Mouse (Mus musculus) neural tube, embryonic 14.5 days (tissue): ENCODE measurements around the gene Gm13271. TPM values are rescaled to one million over a fixed set of nuclear protein-coding genes. Genes with fewer than 3 reads are reported as not detected.
"Not testable (repeated sequence)": the region's sequence is repeated elsewhere in the genome, so short reads cannot be mapped to it uniquely, and the experiment has no call there.

Experiments used
- ATAC-seq: fragments of 200-750 bp; cut with Nextera tagmentation; 2 replicates; pipeline ENCODE4 v1.8.0; 2017; ENCODE audit warnings: low read depth, mild to moderate bottlenecking, moderate TSS enrichment, moderate library complexity
- H3K27ac ChIP-seq: fragments of 300-500 bp; sonication (generic); 2 replicates; pipeline ENCODE4 v1.5.1; 2014; ENCODE audit warnings: low read depth, mild to moderate bottlenecking, control low read depth, low read length, moderate library complexity, mixed read lengths
- H3K27me3 ChIP-seq: fragments of 300-500 bp; sonication (generic); 2 replicates; pipeline ENCODE4 v1.6.1; 2014; ENCODE audit warnings: low read length; ENCODE audit not compliant: control insufficient read depth, insufficient read depth
- H3K36me3 ChIP-seq: fragments of 300-500 bp; sonication (generic); 2 replicates; pipeline ENCODE4 v1.6.1; 2014; ENCODE audit warnings: low read length, mixed read lengths; ENCODE audit not compliant: control insufficient read depth, insufficient read depth
- H3K4me1 ChIP-seq: fragments of 300-500 bp; sonication (generic); 2 replicates; pipeline ENCODE4 v1.6.1; 2014; ENCODE audit warnings: low read length; ENCODE audit not compliant: control insufficient read depth, insufficient read depth
- H3K4me2 ChIP-seq: fragments of 300-500 bp; sonication (generic); 2 replicates; pipeline ENCODE4 v1.6.1; 2014; ENCODE audit warnings: mild to moderate bottlenecking, low read depth, low read length, control low read depth
- H3K4me3 ChIP-seq: fragments of 300-500 bp; sonication (generic); 2 replicates; pipeline ENCODE4 v1.5.1; 2014; ENCODE audit warnings: low read depth, low read length, control low read depth, mixed read lengths
- H3K9ac ChIP-seq: fragments of 300-500 bp; sonication (generic); replicated peaks from 2 replicates; pipeline ENCODE4 v1.6.1; 2014; ENCODE audit warnings: low read depth, mild to moderate bottlenecking, control low read depth, low read length, mixed read lengths
- H3K9me3 ChIP-seq: fragments of 300-500 bp; sonication (generic); 2 replicates; pipeline ENCODE4 v1.6.1; 2016; ENCODE audit warnings: low read length; ENCODE audit not compliant: control insufficient read depth
- WGBS: fragments of 180-500 bp; shearing (Covaris S2); extraction: QIAGEN DNeasy Blood & Tissue Kit; methylation state at CpG from one replicate; pipeline ENCODE4 v1.1.7; 2014; 5-methylcytosine and 5-hydroxymethylcytosine counted together
- polyA plus RNA-seq: library from polyadenylated mRNA; unstranded; fragments of >200 nt; fragmentation: Nextera tagmentation; extraction: Ambion mirVana; gene quantifications from 2 replicates; pipeline ENCODE4 v1.2.1, GENCODE M21; 2014

Gene Gm13271
- not detected in 2 replicates for polyA plus RNA-seq

DNA sequence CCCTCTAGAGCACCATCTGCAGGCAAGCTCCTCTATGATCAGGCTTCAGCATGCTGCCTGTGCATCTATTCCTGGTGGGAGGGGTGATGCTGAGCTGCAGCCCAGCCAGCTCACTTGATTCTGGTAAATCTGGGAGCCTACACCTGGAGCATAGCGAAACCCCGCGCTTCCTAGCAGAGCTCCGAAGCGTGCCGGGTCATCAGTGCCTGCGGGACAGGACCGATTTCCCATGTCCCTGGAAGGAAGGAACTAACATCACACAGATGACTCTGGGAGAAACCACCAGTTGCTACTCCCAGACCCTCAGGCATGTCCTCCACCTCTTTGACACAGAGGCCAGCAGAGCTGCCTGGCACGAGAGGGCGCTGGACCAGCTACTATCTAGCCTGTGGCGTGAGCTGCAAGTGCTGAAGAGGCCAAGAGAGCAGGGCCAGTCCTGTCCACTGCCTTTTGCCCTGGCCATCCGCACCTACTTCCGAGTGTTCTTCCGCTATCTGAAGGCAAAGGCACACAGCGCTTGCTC lies at the start of gene Gm13271:
Gene Gm13271 (plus strand): TSS at position 51 of the 523 bp plus-strand sequence.
- 82% methylated on average over 14 of the region's 15 CpGs for WGBS

DNA sequence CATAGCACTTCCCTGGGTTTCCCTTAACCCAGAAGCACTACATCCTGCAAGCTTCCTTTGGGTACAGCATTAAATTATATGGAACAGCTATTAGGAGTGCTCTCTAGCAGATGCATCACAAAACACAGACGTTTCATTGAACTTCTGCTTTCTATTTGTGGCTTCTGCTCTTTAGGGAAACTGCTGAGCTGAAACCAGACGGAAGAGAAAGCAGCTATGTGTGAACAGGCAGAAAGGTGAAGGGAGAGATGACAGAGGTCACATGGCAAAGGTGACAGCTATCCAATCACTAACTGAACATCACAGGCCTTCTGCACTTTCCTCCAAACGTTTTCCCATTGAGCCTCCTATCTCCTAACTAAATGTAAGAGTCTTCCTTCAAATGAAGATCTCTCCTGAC lies 48.7 kb upstream of the Gm13271 start:
- no peak overlapping the region for H3K27ac ChIP-seq
- no peak overlapping the region for H3K4me3 ChIP-seq
- no peaks in the 10 kb centered on the region for H3K9me3 ChIP-seq
- H3K36me3 ChIP-seq: no peaks in the 10 kb centered on the region
- no peaks in the 10 kb centered on the region for H3K27me3 ChIP-seq
- WGBS: 47% methylated on average over 3 of the region's 3 CpGs
- H3K4me1 ChIP-seq: no peaks in the 10 kb centered on the region
- ATAC-seq: no peak
- no peak overlapping the region for H3K9ac ChIP-seq
- no peak overlapping the region for H3K4me2 ChIP-seq

More for the DNA sequence above, at the start of gene Gm13271:
- H3K9me3 ChIP-seq, ATAC-seq, H3K27me3 ChIP-seq, H3K4me2 ChIP-seq, H3K27ac ChIP-seq, H3K4me3 ChIP-seq, H3K9ac ChIP-seq, H3K36me3 ChIP-seq, H3K4me1 ChIP-seq: not testable (repeated sequence)

DNA sequence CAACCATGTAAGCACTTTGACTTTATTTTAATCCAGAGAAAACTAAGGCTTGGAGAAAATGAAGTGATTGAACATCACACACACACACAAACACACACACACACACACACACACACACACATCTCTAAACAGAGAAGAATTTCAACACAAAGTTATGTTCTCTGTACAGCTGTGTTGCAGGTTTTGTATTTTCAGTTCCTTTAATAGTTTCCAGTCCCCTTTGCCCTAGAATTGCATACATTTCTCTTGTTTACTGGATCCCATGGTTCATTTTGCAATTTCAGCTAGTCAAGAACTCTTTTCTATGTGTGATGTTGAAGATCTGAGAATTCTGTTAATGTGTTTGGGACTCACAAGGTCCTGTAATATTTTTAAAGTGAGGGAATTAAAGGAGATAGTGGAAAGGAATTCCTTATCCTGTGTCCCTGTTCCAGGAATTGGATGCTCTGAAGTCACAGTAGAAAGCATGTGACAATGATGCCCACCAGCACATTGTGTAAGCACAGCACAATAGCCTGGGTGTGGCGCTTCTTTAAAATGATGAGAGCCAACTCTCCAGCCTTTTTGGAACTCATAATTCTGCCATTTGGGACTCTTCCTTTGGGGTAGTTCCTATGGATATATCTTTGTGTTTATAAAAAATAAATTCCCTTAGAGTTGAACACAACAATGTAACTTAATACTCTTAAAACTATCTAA lies 47.4 kb upstream of the Gm13271 start:
- no peak overlapping the region for H3K4me2 ChIP-seq
- H3K9ac ChIP-seq: no peak overlapping the region
- 92% methylated on average over 1 of the region's 1 CpGs for WGBS
- H3K9me3 ChIP-seq: no peaks in the 10 kb centered on the region
- H3K4me3 ChIP-seq: no peak overlapping the region
- ATAC-seq: no peak
- no peaks in the 10 kb centered on the region for H3K36me3 ChIP-seq
- no peaks in the 10 kb centered on the region for H3K4me1 ChIP-seq
- H3K27me3 ChIP-seq: no peaks in the 10 kb centered on the region
- H3K27ac ChIP-seq: no peak overlapping the region

DNA sequence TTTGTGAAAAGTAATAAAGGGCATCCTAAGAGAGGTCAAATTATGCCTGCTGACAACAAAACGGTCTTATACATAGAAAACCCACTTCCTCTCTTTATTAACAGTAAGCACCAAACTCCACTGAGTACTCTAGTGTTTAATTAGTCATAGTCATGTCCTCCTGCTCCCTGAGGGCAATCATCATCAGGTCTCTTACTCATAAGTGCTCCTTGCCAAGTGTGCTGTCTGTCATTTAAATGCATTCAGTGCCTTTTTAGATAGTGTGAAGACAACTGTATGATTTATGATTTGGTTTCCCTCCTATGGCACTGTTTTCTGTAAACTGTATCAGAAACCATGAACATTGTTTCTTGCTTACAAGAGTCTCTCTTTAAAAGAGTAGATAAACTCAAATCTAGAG lies 40.4 kb upstream of the Gm13271 start:
- ATAC-seq: no peak
- no peak overlapping the region for H3K9ac ChIP-seq

DNA sequence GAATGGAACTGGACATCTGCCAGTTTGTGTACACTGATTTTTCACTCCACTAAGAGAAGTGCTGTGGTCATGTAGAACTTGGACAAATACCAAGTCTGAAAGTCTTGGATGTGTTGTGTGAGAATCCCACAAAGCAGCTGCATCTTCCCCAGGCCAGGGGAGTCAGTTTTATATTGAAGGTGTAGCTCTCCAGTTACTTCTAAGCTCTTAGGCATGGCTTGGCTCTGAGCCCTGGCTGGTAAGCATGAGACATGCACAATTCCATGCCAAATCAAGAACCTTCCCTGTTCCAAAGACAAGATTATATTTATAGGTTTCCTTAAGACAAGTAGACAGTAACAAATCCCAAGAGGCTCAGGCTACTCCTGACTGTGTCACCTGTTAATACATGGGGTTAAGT lies 39.6 kb upstream of the Gm13271 start:
- Histone ChIP-seq H3K4me1 (peaks cover 13% of the 10 kb centered on the region), H3K36me3 (peaks cover 8% of the 10 kb centered on the region; the same call in 1 of the 2 replicates), H3K27me3 (no peaks in the 10 kb centered on the region), H3K4me3 (no peak overlapping the region), H3K27ac (no peak overlapping the region), H3K9me3 (no peaks in the 10 kb centered on the region), H3K9ac (no peak overlapping the region), H3K4me2 (no peak overlapping the region)
- no peak for ATAC-seq

More for the DNA sequence above, 40.4 kb upstream of the Gm13271 start:
- H3K4me2 ChIP-seq: no peak overlapping the region
- WGBS: 82% methylated on average over 1 of the region's 1 CpGs
- peaks cover 10% of the 10 kb centered on the region for H3K4me1 ChIP-seq
- H3K9me3 ChIP-seq: no peaks in the 10 kb centered on the region
- H3K27me3 ChIP-seq: no peaks in the 10 kb centered on the region
- 0 out of 2 replicates have a peak, but pooled peaks cover 7% of the 10 kb centered on the region for H3K36me3 ChIP-seq
- no peak overlapping the region for H3K4me3 ChIP-seq
- no peak overlapping the region for H3K27ac ChIP-seq

DNA sequence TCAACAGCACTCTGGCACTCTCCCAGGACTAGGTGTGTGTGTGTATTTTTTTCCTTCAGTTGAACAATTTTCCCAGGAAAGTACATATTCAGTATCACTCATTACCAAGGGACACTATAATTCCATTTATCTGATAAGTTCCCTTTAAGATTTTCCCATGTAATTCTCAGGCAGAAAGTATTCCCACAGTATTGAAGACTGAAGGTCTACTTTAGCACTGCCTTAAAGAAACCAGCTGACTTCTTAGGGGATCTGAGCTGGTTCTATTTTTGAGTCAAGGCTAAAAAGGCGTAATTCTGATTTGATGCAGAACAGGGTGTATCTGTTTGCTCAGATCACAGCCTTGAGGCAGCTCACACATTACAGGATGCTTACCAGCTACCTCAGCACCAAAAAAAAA lies 36.0 kb upstream of the Gm13271 start:
- Histone ChIP-seq H3K4me3 (peak overlapping the region; percentile 17), H3K27me3 (no peaks in the 10 kb centered on the region), H3K4me2 (peak overlapping the region; percentile 86), H3K27ac (no peak overlapping the region), H3K36me3 (peaks cover 11% of the 10 kb centered on the region; the same call in 1 of the 2 replicates), H3K9ac (0 out of 2 replicates have a peak overlapping the region, but pooled peaks have one; percentile 18), H3K4me1 (peaks cover 25% of the 10 kb centered on the region), H3K9me3 (no peaks in the 10 kb centered on the region)
- WGBS: 56% methylated on average over 1 of the region's 1 CpGs
- no peak for ATAC-seq

DNA sequence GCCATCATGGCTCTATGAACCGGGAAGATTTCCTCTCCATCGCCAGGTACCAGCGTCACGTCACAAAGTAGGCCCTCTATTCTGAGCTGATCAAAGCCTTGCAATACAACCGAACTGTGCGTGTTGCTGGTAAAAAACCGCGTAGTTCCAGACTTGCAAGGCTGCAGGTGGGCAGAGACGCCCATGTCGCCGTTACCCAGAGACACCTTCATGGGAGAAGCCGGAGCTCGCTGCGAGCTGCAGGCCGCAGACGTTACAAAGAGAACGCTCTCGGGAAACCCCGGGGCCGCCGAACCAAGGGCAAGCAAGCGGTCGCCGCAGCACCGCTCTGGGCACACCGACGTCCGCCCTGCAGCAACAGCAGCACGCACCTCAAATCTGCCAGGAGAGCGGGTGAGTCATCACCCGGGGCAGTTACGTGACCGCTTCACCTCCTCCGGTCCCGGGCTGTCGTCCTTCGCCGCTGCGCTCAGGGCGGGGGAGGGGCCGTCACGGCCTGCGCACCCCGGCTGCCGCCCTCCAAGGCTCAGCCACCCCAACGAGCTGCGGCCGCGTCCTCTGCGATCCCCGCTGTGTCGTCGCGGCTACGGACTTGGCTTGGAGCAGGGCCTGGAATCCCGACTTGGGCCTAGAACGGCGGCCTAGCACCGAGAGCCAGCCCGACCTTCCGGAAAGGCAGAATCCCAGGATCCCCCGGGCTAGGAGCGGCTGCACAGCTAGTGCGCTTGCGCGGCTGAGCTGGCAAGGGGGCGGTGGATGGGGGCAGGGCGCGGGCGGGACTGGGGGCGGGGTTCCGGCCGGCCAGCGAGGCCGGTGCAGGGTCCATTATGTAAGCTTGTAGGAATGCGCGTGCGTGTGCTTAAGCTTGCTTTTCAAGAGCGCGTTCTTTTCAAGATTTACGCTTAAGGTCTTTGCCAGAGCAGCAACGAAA lies 32.6 kb upstream of the Gm13271 start, which contains the start of the genes Gm26566 and Klhl9:
Gene Gm26566 (plus strand): TSS at position 15 of the 931 bp plus-strand sequence.
Gene Klhl9 (minus strand): TSS at position 675 of the 931 bp plus-strand sequence.
- H3K9ac ChIP-seq: peak within 1 kb of the TSS; percentile 98
- WGBS: under 1% methylated on average over 82 of the region's 82 CpGs
- ATAC-seq: peak; percentile 97

DNA sequence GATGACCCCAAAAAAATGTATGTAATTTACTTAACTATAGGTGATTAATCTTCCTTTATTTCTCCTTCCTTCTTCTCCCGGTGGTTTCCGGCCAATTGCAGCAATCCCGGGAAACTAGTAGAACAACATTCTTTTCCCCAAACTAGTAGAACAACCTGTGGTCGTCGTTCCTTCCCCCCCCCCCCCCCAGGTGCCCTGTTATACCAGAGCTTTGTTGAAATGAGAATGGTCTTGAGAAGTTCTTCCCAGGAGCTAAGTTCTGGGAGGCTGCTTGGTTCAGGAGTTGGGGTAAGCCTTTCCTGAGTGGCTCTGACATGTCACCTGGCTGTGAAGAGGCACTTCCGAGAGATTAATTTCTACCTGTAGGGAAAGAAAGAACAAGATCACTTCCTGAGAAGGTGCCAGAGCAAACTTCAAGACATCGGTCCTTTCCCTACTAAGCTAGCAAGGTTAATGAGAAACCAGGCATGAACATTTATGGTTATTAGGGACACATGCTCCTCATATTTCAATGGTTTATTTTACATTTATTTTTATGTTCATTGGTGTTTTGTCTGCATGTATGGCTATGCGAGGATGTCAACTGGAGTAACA lies 31.1 kb upstream of the Gm13271 start:
- Histone ChIP-seq H3K4me3 (no peak overlapping the region), H3K27me3 (no peaks in the 10 kb centered on the region)
- 57% methylated on average over 8 of the region's 8 CpGs for WGBS

More for the DNA sequence above, 32.6 kb upstream of the Gm13271 start, which contains the start of the genes Gm26566 and Klhl9:
- H3K27me3 ChIP-seq: no peaks in the 10 kb centered on the region
- H3K27ac ChIP-seq: peak within 1 kb of the TSS; percentile 99
- peak within 1 kb of the TSS; percentile 86 for H3K4me2 ChIP-seq
- peaks cover 6% of the 10 kb centered on the region; the same call in 1 of the 2 replicates for H3K36me3 ChIP-seq
- H3K9me3 ChIP-seq: no peaks in the 10 kb centered on the region
- H3K4me3 ChIP-seq: peak within 1 kb of the TSS; percentile 99
- peaks cover 25% of the 10 kb centered on the region for H3K4me1 ChIP-seq

More for the DNA sequence above, 31.1 kb upstream of the Gm13271 start:
- no peaks in the 10 kb centered on the region for H3K9me3 ChIP-seq
- ATAC-seq: no peak
- no peak overlapping the region for H3K27ac ChIP-seq
- H3K4me1 ChIP-seq: peaks cover 19% of the 10 kb centered on the region
- no peak overlapping the region for H3K9ac ChIP-seq
- peaks cover 6% of the 10 kb centered on the region; the same call in 1 of the 2 replicates for H3K36me3 ChIP-seq
- no peak overlapping the region for H3K4me2 ChIP-seq
